Mouse (Mus musculus): Measurements from ENCODE around the gene Cul7. TPM values are rescaled to one million over a fixed set of nuclear protein-coding genes. Genes with fewer than 3 reads are reported as not detected.

Cul7 gene
- polyA plus RNA-seq, 1 experiment from 2014 or later = 35.9 TPM

- WGBS = 85% methylated on average over 3 of the region's 3 CpGs
- Histone ChIP-seq H3K4me3 (no peak overlapping the region), H3K4me1 (peaks cover 32% of the 10 kb centered on the region), H3K9ac (replicated peaks) (no peak overlapping the region), H3K4me2 (replicated peaks) (no peak overlapping the region), H3K36me3 (peaks cover 8% of the 10 kb centered on the region; the same call in 1 of the 2 replicates), H3K27me3 (no peaks in the 10 kb centered on the region), H3K9me3 (no peaks in the 10 kb centered on the region), H3K27ac (replicated peaks) (no peak overlapping the region)
- no peak for ATAC-seq (replicated peaks)
These were observed 49.8 kb downstream of the Cul7 start for GRCm38 (mm10) chr17:46699912-46700311.

- WGBS = 81% methylated on average over 12 of the region's 12 CpGs
These were observed 51.4 kb downstream of the Cul7 start for GRCm38 (mm10) chr17:46701489-46701888.

GRCm38 (mm10) chr17:46702100-46702499 lies 52.0 kb downstream of the Cul7 start:
- Histone ChIP-seq H3K27ac (replicated peaks) (no peak overlapping the region), H3K9me3 (no peaks in the 10 kb centered on the region), H3K9ac (replicated peaks) (no peak overlapping the region; the same call in 1 of the 2 replicates), H3K4me2 (replicated peaks) (no peak overlapping the region; the same call in 1 of the 2 replicates), H3K4me1 (peaks cover 43% of the 10 kb centered on the region), H3K27me3 (no peaks in the 10 kb centered on the region), H3K36me3 (peaks cover 8% of the 10 kb centered on the region; the same call in 1 of the 2 replicates), H3K4me3 (no peak overlapping the region)
- 87% methylated on average over 12 of the region's 12 CpGs for WGBS
- ATAC-seq (replicated peaks) = no peak

More at GRCm38 (mm10) chr17:46701489-46701888, 51.4 kb downstream of the Cul7 start:
- no peak overlapping the region for H3K4me2 ChIP-seq (replicated peaks)
- H3K27ac ChIP-seq (replicated peaks) = no peak overlapping the region
- H3K4me1 ChIP-seq = peaks cover 43% of the 10 kb centered on the region
- H3K36me3 ChIP-seq = peaks cover 8% of the 10 kb centered on the region; the same call in 1 of the 2 replicates
- ATAC-seq (replicated peaks) = no peak
- H3K27me3 ChIP-seq = no peaks in the 10 kb centered on the region
- no peaks in the 10 kb centered on the region for H3K9me3 ChIP-seq
- H3K9ac ChIP-seq (replicated peaks) = peak overlapping the region; percentile 15
- no peak overlapping the region for H3K4me3 ChIP-seq

GRCm38 (mm10) chr17:46702506-46702905 lies 52.4 kb downstream of the Cul7 start:
- Histone ChIP-seq H3K4me2 (replicated peaks) (peak overlapping the region; percentile 69), H3K9ac (replicated peaks) (0 out of 2 replicates have a peak overlapping the region, but pooled peaks have one; percentile 90), H3K9me3 (no peaks in the 10 kb centered on the region), H3K4me3 (peak overlapping the region; percentile 92; the same call in 1 of the 2 replicates), H3K27me3 (no peaks in the 10 kb centered on the region), H3K36me3 (peaks cover 8% of the 10 kb centered on the region; the same call in 1 of the 2 replicates), H3K4me1 (peaks cover 43% of the 10 kb centered on the region), H3K27ac (replicated peaks) (no peak overlapping the region; the same call in 1 of the 2 replicates)
- ATAC-seq (replicated peaks) = no peak
- WGBS = 91% methylated on average over 5 of the region's 5 CpGs

- WGBS = 5% methylated on average over 33 of the region's 41 CpGs
- Histone ChIP-seq H3K9ac (replicated peaks) (peak overlapping the region; percentile 90), H3K4me3 (peak overlapping the region; percentile 92), H3K9me3 (no peaks in the 10 kb centered on the region), H3K4me1 (peaks cover 43% of the 10 kb centered on the region), H3K27me3 (no peaks in the 10 kb centered on the region), H3K27ac (replicated peaks) (peak overlapping the region; percentile 86), H3K4me2 (replicated peaks) (peak overlapping the region; percentile 69), H3K36me3 (peaks cover 1% of the 10 kb centered on the region; the same call in 1 of the 2 replicates)
- peak; percentile 76 for ATAC-seq (replicated peaks)
These were observed 54.1 kb downstream of the Cul7 start for GRCm38 (mm10) chr17:46703971-46704886.

- peak; percentile 96 for ATAC-seq (replicated peaks)
- no peaks in the 10 kb centered on the region for H3K27me3 ChIP-seq
- H3K9ac ChIP-seq (replicated peaks) = peak within 1 kb of the TSS; percentile 90
- H3K9me3 ChIP-seq = no peaks in the 10 kb centered on the region
- H3K4me2 ChIP-seq (replicated peaks) = peak within 1 kb of the TSS; percentile 83
- peaks cover 43% of the 10 kb centered on the region for H3K4me1 ChIP-seq
- H3K27ac ChIP-seq (replicated peaks) = peak within 1 kb of the TSS; percentile 90
- peak within 1 kb of the TSS; percentile 92 for H3K4me3 ChIP-seq
- under 1% methylated on average over 48 of the region's 48 CpGs for WGBS
- no peaks in the 10 kb centered on the region for H3K36me3 ChIP-seq
These were observed 55.0 kb downstream of the Cul7 start, which contains the start of gene Ppp2r5d for GRCm38 (mm10) chr17:46704887-46705835. TSS of gene Ppp2r5d (minus strand) at chr17:46705111.

- no peak overlapping the region for H3K4me3 ChIP-seq
- H3K9ac ChIP-seq (replicated peaks) = no peak overlapping the region
- no peak overlapping the region for H3K4me2 ChIP-seq (replicated peaks)
- WGBS = 93% methylated on average over 14 of the region's 14 CpGs
- no peaks in the 10 kb centered on the region for H3K9me3 ChIP-seq
- no peaks in the 10 kb centered on the region for H3K36me3 ChIP-seq
- H3K4me1 ChIP-seq = peaks cover 36% of the 10 kb centered on the region
- no peak overlapping the region for H3K27ac ChIP-seq (replicated peaks)
- no peak for ATAC-seq (replicated peaks)
- H3K27me3 ChIP-seq = no peaks in the 10 kb centered on the region
These were observed 56.4 kb downstream of the Cul7 start for GRCm38 (mm10) chr17:46706375-46707089.

- ATAC-seq (replicated peaks) = peak; percentile 91
- Histone ChIP-seq H3K9me3 (no peaks in the 10 kb centered on the region), H3K36me3 (peaks cover 16% of the 10 kb centered on the region; the same call in 1 of the 2 replicates), H3K27me3 (no peaks in the 10 kb centered on the region), H3K27ac (replicated peaks) (peak within 1 kb of the TSS; percentile 88), H3K4me2 (replicated peaks) (peak within 1 kb of the TSS; percentile 99), H3K4me1 (peaks cover 22% of the 10 kb centered on the region), H3K9ac (replicated peaks) (peak within 1 kb of the TSS; percentile 85), H3K4me3 (peak within 1 kb of the TSS; percentile 99)
- WGBS = 8% methylated on average over 36 of the region's 36 CpGs
These were observed 60.9 kb downstream of the Cul7 start, which contains the start of gene Pex6 for GRCm38 (mm10) chr17:46710959-46711597. TSS of gene Pex6 (plus strand) at chr17:46711463.

GRCm38 (mm10) chr17:46711612-46712271 lies 61.6 kb downstream of the Cul7 start:
- Histone ChIP-seq H3K4me3 (peak overlapping the region; percentile 99), H3K4me2 (replicated peaks) (peak overlapping the region; percentile 99), H3K4me1 (peaks cover 19% of the 10 kb centered on the region), H3K27me3 (no peaks in the 10 kb centered on the region), H3K36me3 (peaks cover 16% of the 10 kb centered on the region; the same call in 1 of the 2 replicates), H3K9ac (replicated peaks) (peak overlapping the region; percentile 85), H3K27ac (replicated peaks) (peak overlapping the region; percentile 88), H3K9me3 (no peaks in the 10 kb centered on the region)
- peak; percentile 62 for ATAC-seq (replicated peaks)
- WGBS = under 1% methylated on average over 73 of the region's 76 CpGs

GRCm38 (mm10) chr17:46712442-46712841 lies 62.3 kb downstream of the Cul7 start:
- H3K36me3 ChIP-seq = peaks cover 16% of the 10 kb centered on the region; the same call in 1 of the 2 replicates
- H3K27me3 ChIP-seq = no peaks in the 10 kb centered on the region
- no peak overlapping the region for H3K9ac ChIP-seq (replicated peaks)
- peak overlapping the region; percentile 99 for H3K4me3 ChIP-seq
- ATAC-seq (replicated peaks) = no peak
- H3K4me1 ChIP-seq = peaks cover 19% of the 10 kb centered on the region
- H3K27ac ChIP-seq (replicated peaks) = no peak overlapping the region
- peak overlapping the region; percentile 99 for H3K4me2 ChIP-seq (replicated peaks)
- WGBS = 75% methylated on average over 7 of the region's 7 CpGs
- H3K9me3 ChIP-seq = no peaks in the 10 kb centered on the region
